Mouse (Mus musculus) splenic B cell, adult 2 months (primary cell): ENCODE data around the gene D030056L22Rik.
"Not testable (repeated sequence)": the region's sequence is repeated elsewhere in the genome, so short reads cannot be mapped to it uniquely, and the experiment has no call there.

Experiments
- DNase-seq: peaks from one replicate; pipeline ENCODE4 v3.0.0-alpha.2; 2011; ENCODE audit warnings: low read depth, low spot score
- H3K27me3 ChIP-seq: 2 replicates; pipeline ENCODE4 v1.6.1; 2012; ENCODE audit warnings: mild to moderate bottlenecking, low read length, moderate library complexity, mixed read lengths; ENCODE audit not compliant: control insufficient read depth, poor library complexity, insufficient read depth, severe bottlenecking
- H3K36me3 ChIP-seq: 2 replicates; pipeline ENCODE4 v1.6.1; 2012; ENCODE audit warnings: mild to moderate bottlenecking, low read length, moderate library complexity, mixed read lengths; ENCODE audit not compliant: control insufficient read depth, poor library complexity, insufficient read depth, severe bottlenecking

Gene D030056L22Rik

GRCm38 (mm10) chr19:18711589-18711988, 1.4 kb upstream of the D030056L22Rik start:
- Histone ChIP-seq H3K27me3 (no peaks in the 10 kb centered on the region; the same call in 1 of the 2 replicates), H3K36me3 (no peaks in the 10 kb centered on the region)
- no peak for DNase-seq

GRCm38 (mm10) chr19:18712153-18712865, 684 bp upstream of the D030056L22Rik start:
- no peaks in the 10 kb centered on the region for H3K36me3 ChIP-seq
- DNase-seq, result peak; percentile 8
- H3K27me3 ChIP-seq, result no peaks in the 10 kb centered on the region; the same call in 1 of the 2 replicates

- not testable (repeated sequence) for H3K27me3 ChIP-seq, H3K36me3 ChIP-seq
- peak; percentile 62 for DNase-seq
Measured at GRCm38 (mm10) chr19:18713357-18713756, 364 bp downstream of the D030056L22Rik start.

DNA sequence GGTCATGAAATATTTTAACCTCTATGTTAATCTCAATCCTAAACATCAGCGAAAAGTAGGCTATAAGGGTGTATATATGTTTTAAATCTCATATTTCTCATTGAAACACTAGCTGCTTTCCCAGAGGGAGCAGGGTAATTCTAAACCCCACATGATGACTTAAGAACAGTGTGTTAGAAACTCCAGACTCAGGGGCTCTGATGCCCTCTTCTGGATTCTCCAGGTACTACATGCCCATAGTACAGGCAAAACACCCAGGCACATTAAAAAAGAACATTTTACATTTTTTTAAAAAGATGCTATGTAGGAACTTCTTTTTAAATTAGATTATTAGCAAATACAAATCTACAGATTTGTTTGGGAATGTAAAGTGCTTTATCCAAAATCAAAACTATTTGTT, 3.4 kb downstream of the D030056L22Rik start:
- H3K27me3 ChIP-seq, result no peaks in the 10 kb centered on the region; the same call in 1 of the 2 replicates
- H3K36me3 ChIP-seq, result 0 out of 2 replicates have a peak, but pooled peaks cover 3% of the 10 kb centered on the region
- DNase-seq, result peak; percentile 86

- no peak for DNase-seq
- Histone ChIP-seq H3K36me3 (0 out of 2 replicates have a peak, but pooled peaks cover 3% of the 10 kb centered on the region), H3K27me3 (no peaks in the 10 kb centered on the region)
Measured at GRCm38 (mm10) chr19:18720337-18720736, 7.3 kb downstream of the D030056L22Rik start.

- no peaks in the 10 kb centered on the region for H3K36me3 ChIP-seq
- no peak for DNase-seq
Measured at GRCm38 (mm10) chr19:18725186-18725585, 12.2 kb downstream of the D030056L22Rik start.

DNA sequence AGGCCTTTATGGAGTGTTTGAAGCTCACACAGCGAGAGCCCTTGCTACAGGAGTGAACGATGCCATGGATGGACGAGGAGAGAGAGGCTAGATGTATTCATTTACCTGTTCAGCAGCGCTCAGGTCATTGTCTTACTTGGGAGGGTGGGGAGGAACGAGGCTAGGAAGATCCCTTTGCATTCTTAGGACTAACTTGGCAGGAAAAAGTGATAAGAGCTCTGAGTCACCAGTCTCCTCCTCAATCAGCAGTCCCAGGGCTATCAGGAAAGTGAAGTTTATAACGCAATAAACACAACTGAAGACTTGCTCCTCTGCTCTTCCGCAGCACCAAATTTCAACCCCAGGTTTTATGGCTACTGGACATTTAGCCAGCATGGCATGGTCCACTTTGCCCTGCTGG, 17.3 kb downstream of the D030056L22Rik start:
- H3K27me3 ChIP-seq, result no peaks in the 10 kb centered on the region
- DNase-seq, result no peak
- no peaks in the 10 kb centered on the region for H3K36me3 ChIP-seq

More at GRCm38 (mm10) chr19:18725186-18725585, 12.2 kb downstream of the D030056L22Rik start:
- no peaks in the 10 kb centered on the region for H3K27me3 ChIP-seq

DNA sequence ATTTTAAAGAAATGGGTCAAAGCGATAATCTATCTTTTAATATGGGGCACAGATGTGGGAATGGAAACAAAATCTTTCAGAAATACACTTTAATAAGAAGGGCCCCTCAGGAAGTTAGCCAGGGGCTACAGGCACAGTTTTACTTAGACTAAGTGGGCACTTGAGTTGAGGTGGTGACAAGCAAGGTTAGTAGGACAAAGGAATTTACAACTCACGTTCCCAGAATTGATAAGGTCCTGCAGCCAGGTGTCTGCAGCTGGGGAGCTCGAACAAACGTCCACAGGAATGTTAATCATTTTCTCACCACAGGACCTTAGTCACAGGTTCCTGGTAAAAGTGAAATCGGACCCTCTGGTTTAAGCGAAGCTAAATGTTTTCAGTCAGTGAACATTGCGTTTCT, 18.1 kb downstream of the D030056L22Rik start:
- no peak for DNase-seq
- no peaks in the 10 kb centered on the region for H3K27me3 ChIP-seq
- no peaks in the 10 kb centered on the region for H3K36me3 ChIP-seq

DNA sequence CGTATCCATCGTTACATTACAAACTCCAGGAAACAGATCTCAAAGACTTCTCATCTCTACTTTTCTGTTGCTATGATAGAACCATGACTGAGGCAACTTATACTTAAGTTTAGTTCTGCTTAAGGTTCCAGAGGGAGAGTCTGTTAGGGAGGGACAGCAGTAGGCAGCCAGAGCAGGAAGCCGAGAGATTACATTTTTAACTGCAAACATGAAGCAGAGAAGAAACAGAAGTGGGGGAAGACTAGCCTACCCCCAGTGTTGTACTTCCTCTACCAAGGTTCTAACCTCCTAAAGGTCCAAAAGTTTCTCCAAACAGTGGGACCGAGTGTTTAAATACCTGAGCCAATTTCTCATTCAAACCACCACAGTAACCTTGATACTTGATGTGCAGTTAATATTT, 22.9 kb downstream of the D030056L22Rik start:
- no peaks in the 10 kb centered on the region for H3K36me3 ChIP-seq

GRCm38 (mm10) chr19:18739146-18739545, 26.2 kb downstream of the D030056L22Rik start:
- no peaks in the 10 kb centered on the region for H3K36me3 ChIP-seq
- DNase-seq, result no peak
- H3K27me3 ChIP-seq, result no peaks in the 10 kb centered on the region

More for the DNA sequence above, 22.9 kb downstream of the D030056L22Rik start:
- no peaks in the 10 kb centered on the region for H3K27me3 ChIP-seq
- no peak for DNase-seq

GRCm38 (mm10) chr19:18743946-18744345, 31.0 kb downstream of the D030056L22Rik start:
- H3K27me3 ChIP-seq, result no peaks in the 10 kb centered on the region
- no peak for DNase-seq
- no peaks in the 10 kb centered on the region for H3K36me3 ChIP-seq

DNA sequence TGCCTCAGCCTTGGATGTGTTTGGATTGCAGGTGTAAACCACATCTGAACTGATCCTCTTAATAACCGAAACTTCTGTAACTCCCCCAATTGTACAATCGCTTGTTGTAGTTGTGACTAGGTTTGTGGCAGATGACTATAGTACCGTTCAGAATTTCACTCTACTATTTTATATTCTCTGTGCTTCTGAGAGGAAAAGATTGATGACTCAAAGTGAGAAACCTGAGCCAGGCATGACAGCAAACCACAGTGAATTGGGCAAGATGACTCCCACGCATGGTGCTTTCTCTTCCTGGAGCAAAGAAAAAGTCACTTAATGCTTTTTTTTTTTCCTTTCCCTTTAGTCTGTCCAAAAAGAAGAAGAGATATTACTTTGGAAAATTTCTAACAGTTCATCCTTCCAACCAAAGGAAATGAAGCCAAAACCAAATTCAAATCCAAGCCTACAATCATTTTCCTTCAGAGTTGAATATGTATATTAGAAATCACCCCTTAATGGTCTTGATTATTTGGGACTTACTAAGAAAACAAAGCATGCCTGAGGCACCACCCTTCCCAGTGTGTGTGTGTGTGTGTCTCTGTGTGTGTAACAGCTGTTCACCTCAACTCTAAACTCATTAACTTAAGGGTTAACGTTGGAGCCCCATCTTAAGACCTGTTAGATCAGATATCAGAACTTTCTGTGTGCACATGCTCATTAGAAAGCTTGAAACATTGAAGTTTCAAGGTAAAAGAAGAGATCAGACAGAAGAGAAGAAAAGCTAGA, 33.8 kb downstream of the D030056L22Rik start:
- no peaks in the 10 kb centered on the region for H3K36me3 ChIP-seq
- no peak for DNase-seq
- H3K27me3 ChIP-seq, result no peaks in the 10 kb centered on the region

GRCm38 (mm10) chr19:18747379-18747778, 34.4 kb downstream of the D030056L22Rik start:
- DNase-seq, result no peak

DNA sequence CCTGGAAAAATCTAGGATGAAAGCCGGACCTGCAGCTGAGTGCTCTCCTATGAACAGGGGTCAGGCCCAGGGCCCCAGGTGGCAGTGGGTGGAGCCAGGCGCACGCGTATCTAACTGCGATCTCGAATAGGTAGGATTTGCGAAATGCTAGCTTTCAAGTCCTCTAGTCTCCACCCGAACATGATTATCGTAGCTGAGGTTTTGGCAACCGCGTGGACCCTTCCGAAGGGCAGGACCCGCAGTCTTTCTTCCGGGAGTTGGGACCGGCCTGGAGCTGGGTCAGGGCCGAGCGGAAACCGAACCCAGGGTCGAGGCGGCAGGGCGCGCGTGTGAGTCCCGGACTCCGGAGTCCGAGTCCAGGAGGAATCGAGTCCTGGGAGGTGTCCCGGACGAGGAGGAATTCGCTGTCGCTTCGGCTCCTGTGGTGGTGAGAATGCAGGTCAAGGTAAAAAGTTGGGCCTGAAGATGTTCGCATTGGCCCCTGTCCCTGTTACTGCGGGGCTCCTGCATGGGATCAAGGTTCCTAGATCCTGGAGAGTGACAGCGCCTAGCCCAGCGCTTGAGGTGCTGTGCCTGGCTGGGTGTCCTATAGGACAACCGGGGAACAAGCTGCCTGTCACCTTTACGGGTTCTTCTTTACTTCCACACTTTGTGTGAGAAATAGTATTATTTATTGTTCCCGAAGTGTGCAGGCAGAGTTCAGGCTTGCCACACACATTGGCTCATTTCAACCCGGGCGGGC, 36.8 kb downstream of the D030056L22Rik start, which contains the start of gene Trpm6:
Gene Trpm6 (plus strand): TSS at position 386 of the 742 bp plus-strand sequence.
- H3K27me3 ChIP-seq, result no peaks in the 10 kb centered on the region
- no peaks in the 10 kb centered on the region for H3K36me3 ChIP-seq
- DNase-seq, result no peak

More at GRCm38 (mm10) chr19:18747379-18747778, 34.4 kb downstream of the D030056L22Rik start:
- H3K36me3 ChIP-seq, result no peaks in the 10 kb centered on the region
- no peaks in the 10 kb centered on the region for H3K27me3 ChIP-seq
